Mouse (Mus musculus): ENCODE results near the gene Ubl4b. TPM values are rescaled to one million over a fixed set of nuclear protein-coding genes. Genes with fewer than 3 reads are reported as not detected.

Ubl4b gene
- polyA plus RNA-seq, 1 experiment from 2014 or later, result 0.15 TPM

DNA sequence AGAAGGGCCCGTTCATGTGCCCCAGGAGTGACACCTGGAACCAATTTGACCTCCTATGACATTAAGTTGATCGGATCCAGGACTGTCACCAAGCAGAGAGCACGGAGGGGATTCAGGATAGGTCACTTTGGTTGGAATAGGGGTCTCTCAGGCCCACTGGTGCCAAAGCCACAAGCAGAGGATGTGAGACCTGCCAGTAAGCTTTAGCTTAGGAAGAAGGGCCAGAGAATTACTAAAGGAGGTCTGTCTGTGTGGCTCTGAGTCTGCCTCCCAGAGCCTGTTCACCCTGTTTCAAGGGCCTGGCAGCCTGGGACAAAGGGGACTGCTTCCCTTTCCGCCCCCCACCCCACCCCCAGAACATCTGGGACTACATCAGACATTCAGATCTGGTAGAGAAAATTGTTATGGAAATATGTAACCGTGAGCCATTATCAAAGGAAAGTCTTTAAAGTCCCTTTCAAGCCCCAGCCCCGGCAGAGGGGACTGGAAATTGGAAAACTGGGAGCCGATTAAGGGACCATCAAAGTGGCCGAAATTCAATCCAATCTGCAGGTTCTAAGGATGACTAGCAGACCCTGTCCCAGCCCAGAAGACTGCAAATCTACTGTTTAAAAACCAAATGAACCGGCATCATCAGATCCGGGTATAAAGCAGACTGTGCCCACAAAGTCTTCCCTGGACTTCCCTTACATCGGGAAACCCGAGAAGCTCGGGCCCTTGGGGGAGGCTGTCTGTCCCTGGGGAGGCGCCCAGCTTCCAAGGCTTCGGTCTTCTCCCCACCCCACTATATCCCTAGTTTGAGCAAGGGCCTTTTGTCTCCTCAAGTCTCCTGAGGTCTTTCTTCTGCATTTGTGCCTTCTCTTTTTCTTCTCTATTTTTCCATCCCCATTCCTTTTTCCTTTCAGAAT is 26.5 kb upstream of the Ubl4b start:
- WGBS, result 2% methylated on average over 15 of the region's 15 CpGs
- Histone ChIP-seq H3K36me3 (replicated peaks; ENCODE audit: control insufficient read depth, insufficient read depth, low read depth, low read length) (no peaks in the 10 kb centered on the region), H3K27me3 (ENCODE audit: control insufficient read depth, insufficient read depth, low read length) (peaks cover 25% of the 10 kb centered on the region), H3K9ac (replicated peaks; ENCODE audit: low read length) (peak overlapping the region; percentile 15), H3K27ac (replicated peaks; ENCODE audit: low read depth, low read length) (peak overlapping the region; percentile 36; the same call in 1 of the 2 replicates), H3K4me1 (ENCODE audit: control insufficient read depth, insufficient read depth, low read length) (peaks cover 5% of the 10 kb centered on the region), H3K9me3 (replicated peaks; ENCODE audit: control insufficient read depth, low read length) (no peaks in the 10 kb centered on the region), H3K4me2 (ENCODE audit: low read depth, low read length) (peak overlapping the region; percentile 28), H3K4me3 (ENCODE audit: low read depth, low read length) (0 out of 2 replicates have a peak overlapping the region, but pooled peaks have one; percentile 7)
- no peak for ATAC-seq (replicated peaks; ENCODE audit: insufficient number of reproducible peaks, low FRiP score, low TSS enrichment, low read depth)
- peak; percentile 56 for DNase-seq (ENCODE audit: low spot score)

DNA sequence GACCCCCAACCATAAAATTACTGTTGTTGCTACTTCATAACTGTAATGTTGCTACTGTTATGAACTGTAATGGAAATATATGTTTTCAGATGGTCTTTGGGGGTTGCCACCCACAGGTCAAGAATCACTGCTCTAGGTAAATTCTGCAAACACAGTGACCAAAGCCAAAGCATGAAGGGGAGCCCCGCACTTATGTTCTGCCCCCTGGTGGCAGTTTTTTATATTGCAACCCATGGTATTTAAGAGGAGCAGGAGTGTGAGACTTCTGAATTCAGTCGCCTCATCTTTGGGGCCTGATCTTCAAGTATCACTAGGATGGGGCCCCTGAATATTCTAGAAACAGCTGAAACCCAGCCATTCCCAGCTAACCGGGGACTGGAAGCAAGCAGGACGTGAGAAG is 24.6 kb upstream of the Ubl4b start:
- Histone ChIP-seq H3K9me3 (replicated peaks; ENCODE audit: control insufficient read depth, low read length) (no peaks in the 10 kb centered on the region), H3K9ac (replicated peaks; ENCODE audit: low read length) (no peak overlapping the region), H3K27ac (replicated peaks; ENCODE audit: low read depth, low read length) (no peak overlapping the region), H3K36me3 (replicated peaks; ENCODE audit: control insufficient read depth, insufficient read depth, low read depth, low read length) (no peaks in the 10 kb centered on the region), H3K4me1 (ENCODE audit: control insufficient read depth, insufficient read depth, low read length) (peaks cover 5% of the 10 kb centered on the region; the same call in 1 of the 2 replicates), H3K4me2 (ENCODE audit: low read depth, low read length) (no peak overlapping the region), H3K4me3 (ENCODE audit: low read depth, low read length) (no peak overlapping the region), H3K27me3 (ENCODE audit: control insufficient read depth, insufficient read depth, low read length) (peaks cover 19% of the 10 kb centered on the region)
- DNase-seq (ENCODE audit: low spot score), result peak; percentile 88
- ATAC-seq (replicated peaks; ENCODE audit: insufficient number of reproducible peaks, low FRiP score, low TSS enrichment, low read depth), result no peak
- WGBS, result 7% methylated on average over 4 of the region's 4 CpGs

DNA sequence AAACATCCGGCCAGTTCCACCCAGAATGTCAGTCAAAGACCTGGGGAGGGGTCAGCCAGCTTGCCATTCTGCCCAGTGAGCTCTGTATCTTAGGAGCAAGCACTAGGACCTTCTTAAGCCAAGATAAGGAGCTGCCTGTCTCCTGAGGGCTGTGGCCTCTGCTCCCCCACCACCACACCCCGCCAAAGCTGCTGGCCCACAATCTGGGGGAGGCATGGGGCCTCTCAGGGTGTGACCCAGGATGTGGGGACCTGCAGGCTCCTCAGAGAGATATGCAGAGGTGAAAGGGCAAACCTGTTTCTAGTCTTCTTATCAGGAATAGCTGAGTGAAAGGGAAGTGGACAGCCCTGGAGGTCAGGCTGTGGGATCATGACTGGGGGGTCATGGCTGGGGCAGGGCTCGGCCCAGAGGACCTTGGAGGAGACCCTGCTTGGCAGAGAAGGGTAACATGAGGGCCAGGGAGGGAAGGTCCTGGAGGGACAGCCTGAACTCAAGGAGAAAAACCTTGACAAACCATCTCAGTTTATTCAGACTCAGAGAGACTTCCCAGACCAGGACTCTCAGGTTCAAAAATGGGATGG is 23.0 kb upstream of the Ubl4b start:
- DNase-seq (ENCODE audit: low spot score) (no peak), ATAC-seq (replicated peaks; ENCODE audit: insufficient number of reproducible peaks, low FRiP score, low TSS enrichment, low read depth) (no peak)
- no peak overlapping the region for H3K4me2 ChIP-seq (ENCODE audit: low read depth, low read length)
- no peak overlapping the region for H3K27ac ChIP-seq (replicated peaks; ENCODE audit: low read depth, low read length)
- H3K4me3 ChIP-seq (ENCODE audit: low read depth, low read length), result no peak overlapping the region
- 13% methylated on average over 3 of the region's 3 CpGs for WGBS
- peaks cover 11% of the 10 kb centered on the region for H3K27me3 ChIP-seq (ENCODE audit: control insufficient read depth, insufficient read depth, low read length)
- H3K36me3 ChIP-seq (replicated peaks; ENCODE audit: control insufficient read depth, insufficient read depth, low read depth, low read length), result no peaks in the 10 kb centered on the region
- peaks cover 3% of the 10 kb centered on the region; the same call in 1 of the 2 replicates for H3K4me1 ChIP-seq (ENCODE audit: control insufficient read depth, insufficient read depth, low read length)
- no peak overlapping the region for H3K9ac ChIP-seq (replicated peaks; ENCODE audit: low read length)
- H3K9me3 ChIP-seq (replicated peaks; ENCODE audit: control insufficient read depth, low read length), result no peaks in the 10 kb centered on the region

DNA sequence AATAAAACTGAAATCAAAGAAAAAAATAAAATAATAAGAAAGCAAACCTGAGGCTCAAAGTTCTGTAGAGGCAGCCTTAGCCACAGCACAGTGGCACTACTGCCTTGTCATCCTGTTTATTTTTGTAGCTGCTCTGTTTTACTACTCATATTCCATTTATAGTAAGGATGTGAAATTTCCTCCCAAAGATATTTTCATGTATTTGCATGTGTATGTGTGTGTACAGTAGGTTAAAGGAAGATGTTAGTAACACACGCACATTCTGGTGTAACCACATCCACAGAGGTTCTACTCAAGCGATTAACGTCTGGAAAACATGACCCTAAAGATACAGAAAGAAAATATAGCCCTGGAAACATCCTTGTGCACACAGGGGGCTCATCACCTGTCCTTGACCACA is 21.9 kb upstream of the Ubl4b start:
- no peak overlapping the region for H3K4me2 ChIP-seq (ENCODE audit: low read depth, low read length)
- H3K36me3 ChIP-seq (replicated peaks; ENCODE audit: control insufficient read depth, insufficient read depth, low read depth, low read length), result no peaks in the 10 kb centered on the region
- H3K27ac ChIP-seq (replicated peaks; ENCODE audit: low read depth, low read length), result no peak overlapping the region

DNA sequence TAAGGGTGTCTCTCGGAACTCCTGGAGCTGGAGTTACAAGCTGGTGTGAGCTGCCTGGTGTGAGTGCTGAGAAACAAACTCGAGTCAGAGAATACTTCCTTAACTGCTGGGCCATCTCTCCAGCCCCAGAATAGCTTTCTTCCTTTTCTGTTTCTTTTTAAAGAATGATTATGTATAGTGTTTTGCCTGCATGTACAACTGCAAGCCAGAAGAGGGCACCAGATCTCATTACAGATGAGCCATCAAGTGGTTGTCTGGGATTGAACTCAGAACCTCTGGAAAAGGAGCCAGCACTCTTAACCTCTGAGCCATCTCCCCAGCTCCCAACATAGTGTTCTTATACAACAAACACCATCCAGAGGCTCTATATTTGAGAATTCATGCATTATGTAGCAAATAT is 16.3 kb upstream of the Ubl4b start:
- DNase-seq (ENCODE audit: low spot score) (no peak), ATAC-seq (replicated peaks; ENCODE audit: insufficient number of reproducible peaks, low FRiP score, low TSS enrichment, low read depth) (no peak)
- H3K4me3 ChIP-seq (ENCODE audit: low read depth, low read length), result no peak overlapping the region
- WGBS, result 53% methylated on average over 2 of the region's 2 CpGs
- no peak overlapping the region for H3K4me2 ChIP-seq (ENCODE audit: low read depth, low read length)
- no peaks in the 10 kb centered on the region for H3K9me3 ChIP-seq (replicated peaks; ENCODE audit: control insufficient read depth, low read length)
- no peaks in the 10 kb centered on the region for H3K36me3 ChIP-seq (replicated peaks; ENCODE audit: control insufficient read depth, insufficient read depth, low read depth, low read length)
- no peak overlapping the region for H3K27ac ChIP-seq (replicated peaks; ENCODE audit: low read depth, low read length)
- H3K4me1 ChIP-seq (ENCODE audit: control insufficient read depth, insufficient read depth, low read length), result no peaks in the 10 kb centered on the region
- no peaks in the 10 kb centered on the region for H3K27me3 ChIP-seq (ENCODE audit: control insufficient read depth, insufficient read depth, low read length)
- H3K9ac ChIP-seq (replicated peaks; ENCODE audit: low read length), result no peak overlapping the region

More for the DNA sequence above, 21.9 kb upstream of the Ubl4b start:
- Histone ChIP-seq H3K27me3 (ENCODE audit: control insufficient read depth, insufficient read depth, low read length) (peaks cover 7% of the 10 kb centered on the region), H3K9me3 (replicated peaks; ENCODE audit: control insufficient read depth, low read length) (no peaks in the 10 kb centered on the region), H3K9ac (replicated peaks; ENCODE audit: low read length) (no peak overlapping the region), H3K4me3 (ENCODE audit: low read depth, low read length) (no peak overlapping the region), H3K4me1 (ENCODE audit: control insufficient read depth, insufficient read depth, low read length) (no peaks in the 10 kb centered on the region)
- no peak for ATAC-seq (replicated peaks; ENCODE audit: insufficient number of reproducible peaks, low FRiP score, low TSS enrichment, low read depth)
- no peak for DNase-seq (ENCODE audit: low spot score)
- 84% methylated on average over 3 of the region's 3 CpGs for WGBS

DNA sequence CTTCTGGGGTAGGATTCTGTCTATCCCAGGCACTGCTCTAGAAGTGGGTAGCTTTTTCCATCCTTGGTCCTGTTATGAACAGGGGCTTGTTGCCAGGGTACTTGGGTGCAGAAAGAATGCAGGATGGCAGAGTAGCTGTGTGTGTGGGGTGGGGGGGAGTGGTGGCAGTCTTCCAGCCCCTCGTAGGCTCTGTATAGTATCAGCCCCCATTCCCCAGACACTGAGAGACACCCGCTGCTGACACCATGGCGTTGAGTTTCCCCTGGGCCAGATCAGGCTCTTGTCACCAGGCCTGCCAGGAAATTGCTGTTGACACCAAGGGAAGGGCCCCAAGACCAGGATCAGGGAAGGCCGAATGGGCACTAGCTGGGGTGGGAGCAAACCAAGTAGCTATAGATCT is 13.8 kb upstream of the Ubl4b start:
- Histone ChIP-seq H3K4me2 (ENCODE audit: low read depth, low read length) (no peak overlapping the region), H3K36me3 (replicated peaks; ENCODE audit: control insufficient read depth, insufficient read depth, low read depth, low read length) (no peaks in the 10 kb centered on the region), H3K9me3 (replicated peaks; ENCODE audit: control insufficient read depth, low read length) (no peaks in the 10 kb centered on the region), H3K9ac (replicated peaks; ENCODE audit: low read length) (no peak overlapping the region), H3K4me1 (ENCODE audit: control insufficient read depth, insufficient read depth, low read length) (peaks cover 3% of the 10 kb centered on the region; the same call in 1 of the 2 replicates), H3K27me3 (ENCODE audit: control insufficient read depth, insufficient read depth, low read length) (no peaks in the 10 kb centered on the region), H3K4me3 (ENCODE audit: low read depth, low read length) (no peak overlapping the region), H3K27ac (replicated peaks; ENCODE audit: low read depth, low read length) (no peak overlapping the region)
- DNase-seq (ENCODE audit: low spot score), result no peak
- no peak for ATAC-seq (replicated peaks; ENCODE audit: insufficient number of reproducible peaks, low FRiP score, low TSS enrichment, low read depth)
- WGBS, result 60% methylated on average over 4 of the region's 4 CpGs

DNA sequence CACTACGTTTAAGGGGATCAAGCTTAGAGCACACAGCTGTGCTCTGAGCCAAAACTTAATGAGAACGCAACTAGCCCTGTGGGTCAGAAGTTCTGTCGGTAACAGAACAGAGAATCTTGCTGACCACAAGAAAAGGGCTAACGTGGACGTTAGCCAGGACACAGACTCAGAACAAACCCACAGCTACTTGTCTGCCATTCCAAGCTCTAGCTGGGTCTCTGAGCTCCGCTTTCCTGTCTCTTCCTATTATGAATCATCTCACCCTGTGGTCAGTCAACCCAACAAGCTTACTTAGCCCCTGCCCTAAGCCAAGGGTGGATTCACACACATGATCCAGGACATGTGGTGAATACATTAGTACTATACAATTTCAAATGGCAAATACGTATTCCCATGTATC is 12.9 kb upstream of the Ubl4b start:
- Histone ChIP-seq H3K4me2 (ENCODE audit: low read depth, low read length) (no peak overlapping the region), H3K27me3 (ENCODE audit: control insufficient read depth, insufficient read depth, low read length) (no peaks in the 10 kb centered on the region), H3K36me3 (replicated peaks; ENCODE audit: control insufficient read depth, insufficient read depth, low read depth, low read length) (no peaks in the 10 kb centered on the region), H3K4me1 (ENCODE audit: control insufficient read depth, insufficient read depth, low read length) (peaks cover 7% of the 10 kb centered on the region; the same call in 1 of the 2 replicates), H3K27ac (replicated peaks; ENCODE audit: low read depth, low read length) (no peak overlapping the region), H3K9ac (replicated peaks; ENCODE audit: low read length) (no peak overlapping the region), H3K9me3 (replicated peaks; ENCODE audit: control insufficient read depth, low read length) (no peaks in the 10 kb centered on the region), H3K4me3 (ENCODE audit: low read depth, low read length) (no peak overlapping the region)
- ATAC-seq (replicated peaks; ENCODE audit: insufficient number of reproducible peaks, low FRiP score, low TSS enrichment, low read depth), result no peak
- WGBS, result 82% methylated on average over 7 of the region's 7 CpGs
- no peak for DNase-seq (ENCODE audit: low spot score)

DNA sequence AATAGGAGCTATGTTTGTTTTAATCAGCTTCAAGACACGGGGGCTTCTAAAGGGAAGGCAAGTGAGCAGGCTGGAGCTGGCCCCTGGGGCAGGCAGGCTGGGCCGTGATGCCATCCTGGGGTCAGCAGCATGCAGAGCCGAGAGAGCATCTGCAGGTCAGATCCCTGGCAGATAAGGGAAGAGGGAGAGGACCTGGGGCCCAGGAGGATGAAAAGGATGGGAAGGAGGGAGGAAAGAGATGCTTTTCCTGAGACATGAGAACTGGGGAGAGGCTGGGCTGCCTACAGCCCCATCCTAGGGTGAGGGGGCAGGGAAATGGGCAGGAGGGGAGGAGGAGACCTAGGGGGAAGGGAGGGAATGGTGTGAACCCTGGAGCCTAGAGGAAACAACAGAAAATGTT is 10.5 kb upstream of the Ubl4b start:
- Histone ChIP-seq H3K4me2 (ENCODE audit: low read depth, low read length) (no peak overlapping the region), H3K27ac (replicated peaks; ENCODE audit: low read depth, low read length) (no peak overlapping the region), H3K4me3 (ENCODE audit: low read depth, low read length) (no peak overlapping the region), H3K9ac (replicated peaks; ENCODE audit: low read length) (0 out of 2 replicates have a peak overlapping the region, but pooled peaks have one; percentile 22), H3K36me3 (replicated peaks; ENCODE audit: control insufficient read depth, insufficient read depth, low read depth, low read length) (no peaks in the 10 kb centered on the region), H3K4me1 (ENCODE audit: control insufficient read depth, insufficient read depth, low read length) (peaks cover 7% of the 10 kb centered on the region; the same call in 1 of the 2 replicates), H3K27me3 (ENCODE audit: control insufficient read depth, insufficient read depth, low read length) (no peaks in the 10 kb centered on the region), H3K9me3 (replicated peaks; ENCODE audit: control insufficient read depth, low read length) (no peaks in the 10 kb centered on the region)
- peak; percentile 45 for DNase-seq (ENCODE audit: low spot score)
- 0 out of 2 replicates have a peak, but pooled peaks have one; percentile 24 for ATAC-seq (replicated peaks; ENCODE audit: insufficient number of reproducible peaks, low FRiP score, low TSS enrichment, low read depth)
- 25% methylated on average over 3 of the region's 3 CpGs for WGBS
